Mouse (Mus musculus) cerebellum, postnatal 4 days (tissue): Measurements from ENCODE around the gene Dbr1.

ENCODE experiments used
- DNase-seq, 2 experiments: peaks; one replicate each; pipeline ENCODE4 v3.0.0; 2022; ENCODE audit warnings: low spot score in 2 of 2, mixed read lengths in 1 of 2

Gene Dbr1

GRCm38 (mm10) chr9:99620196-99620595 is 44.6 kb downstream of the Dbr1 start:
- DNase-seq: no peak

- no peak for DNase-seq
Measured at GRCm38 (mm10) chr9:99622034-99622433, 46.4 kb downstream of the Dbr1 start.

- no peak for DNase-seq
Measured at GRCm38 (mm10) chr9:99622966-99623365, 47.4 kb downstream of the Dbr1 start.

GRCm38 (mm10) chr9:99624117-99624516 is 48.5 kb downstream of the Dbr1 start:
- no peak for DNase-seq

GRCm38 (mm10) chr9:99628581-99628980 is 53.0 kb downstream of the Dbr1 start:
- no peak for DNase-seq

- DNase-seq: peak; percentile 38 to 67
Measured at GRCm38 (mm10) chr9:99629281-99630011, 53.8 kb downstream of the Dbr1 start, which contains the start of gene Dzip1l. Dzip1l (plus strand) TSS chr9:99629496.

GRCm38 (mm10) chr9:99630071-99630470 is 54.5 kb downstream of the Dbr1 start:
- DNase-seq: no peak

GRCm38 (mm10) chr9:99630528-99631125 is 55.0 kb downstream of the Dbr1 start:
- no peak for DNase-seq

GRCm38 (mm10) chr9:99631781-99632180 is 56.2 kb downstream of the Dbr1 start:
- DNase-seq: no peak

GRCm38 (mm10) chr9:99632264-99632663 is 56.7 kb downstream of the Dbr1 start:
- DNase-seq: no peak
